Mouse (Mus musculus) hindlimb bud, embryonic 11.5 days (tissue): ENCODE results near the gene Slc12a8.

Experiments
- DNase-seq: peaks from one replicate; pipeline ENCODE4 v3.0.0-alpha.2; 2012; ENCODE audit warnings: low read depth, low spot score; ENCODE audit errors: extremely low spot score

Gene Slc12a8

GRCm38 (mm10) chr16:33606691-33607532 is 89.8 kb downstream of the Slc12a8 start:
- no peak for DNase-seq

DNA sequence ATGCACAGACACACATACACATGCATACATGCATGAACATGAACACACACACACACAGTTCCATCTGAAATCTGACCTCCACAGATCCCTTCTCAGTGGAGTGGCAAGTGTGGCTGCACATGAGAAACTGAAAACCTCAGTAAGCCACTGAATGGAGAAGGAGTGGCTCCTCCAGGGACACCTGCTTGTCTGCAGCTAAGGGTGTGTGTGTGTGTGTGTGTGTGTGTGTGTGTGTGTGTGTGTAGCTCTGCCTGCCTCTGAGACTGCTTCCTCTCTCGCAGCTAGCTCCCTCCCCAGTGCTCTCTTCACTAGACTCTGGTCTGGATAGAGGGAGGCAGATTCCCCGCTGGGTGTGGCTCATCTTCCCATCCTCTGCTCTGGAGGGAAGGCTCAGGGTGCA is 92.4 kb downstream of the Slc12a8 start:
- no peak for DNase-seq

DNA sequence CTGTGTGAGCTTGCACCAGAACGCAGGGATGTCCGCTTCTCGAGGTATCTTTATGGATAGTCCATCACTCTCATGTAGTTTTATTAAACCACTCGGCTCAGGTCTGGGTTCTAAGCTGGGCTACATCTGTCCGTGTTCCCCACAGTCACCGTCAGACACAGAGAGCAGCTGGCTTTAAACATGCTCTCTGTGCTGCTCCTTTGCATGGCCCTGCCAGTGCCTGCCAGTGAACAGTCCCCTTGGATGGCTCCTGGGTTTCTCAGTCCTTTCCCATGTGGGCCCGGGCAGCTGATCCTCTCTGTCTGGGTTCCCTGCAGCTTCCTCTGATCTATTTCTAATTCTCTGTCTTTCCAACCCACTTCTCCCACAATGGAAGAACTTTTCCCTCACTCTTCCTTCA is 93.3 kb downstream of the Slc12a8 start:
- no peak for DNase-seq

DNA sequence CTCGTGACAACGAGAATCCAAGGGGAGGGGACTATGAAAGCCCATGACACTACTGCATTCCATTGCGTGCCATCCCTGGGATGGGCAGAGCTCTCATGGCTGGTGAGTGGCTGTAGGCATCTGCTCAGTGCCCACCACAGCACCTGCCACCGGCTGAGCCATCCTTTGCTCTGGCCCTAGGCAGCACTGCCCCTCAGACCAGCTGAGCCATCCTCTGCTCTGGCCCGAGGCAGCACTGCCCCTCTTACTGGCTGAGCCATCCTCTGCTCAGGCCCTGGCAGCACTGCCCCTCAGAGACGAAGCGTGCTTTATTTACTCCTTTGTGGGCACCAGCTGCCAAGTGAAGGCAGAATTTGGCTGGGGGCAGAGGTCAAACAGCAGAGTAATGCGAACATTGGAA is 94.2 kb downstream of the Slc12a8 start:
- DNase-seq: no peak

GRCm38 (mm10) chr16:33612056-33612770 is 95.1 kb downstream of the Slc12a8 start:
- no peak for DNase-seq

- no peak for DNase-seq
These were observed 98.9 kb downstream of the Slc12a8 start for GRCm38 (mm10) chr16:33615986-33616385.

- DNase-seq: no peak
These were observed 104.7 kb downstream of the Slc12a8 start for GRCm38 (mm10) chr16:33621836-33622235.

- no peak for DNase-seq
These were observed 107.5 kb downstream of the Slc12a8 start for GRCm38 (mm10) chr16:33624586-33624985.

GRCm38 (mm10) chr16:33629539-33629938 is 112.4 kb downstream of the Slc12a8 start:
- DNase-seq: no peak

DNA sequence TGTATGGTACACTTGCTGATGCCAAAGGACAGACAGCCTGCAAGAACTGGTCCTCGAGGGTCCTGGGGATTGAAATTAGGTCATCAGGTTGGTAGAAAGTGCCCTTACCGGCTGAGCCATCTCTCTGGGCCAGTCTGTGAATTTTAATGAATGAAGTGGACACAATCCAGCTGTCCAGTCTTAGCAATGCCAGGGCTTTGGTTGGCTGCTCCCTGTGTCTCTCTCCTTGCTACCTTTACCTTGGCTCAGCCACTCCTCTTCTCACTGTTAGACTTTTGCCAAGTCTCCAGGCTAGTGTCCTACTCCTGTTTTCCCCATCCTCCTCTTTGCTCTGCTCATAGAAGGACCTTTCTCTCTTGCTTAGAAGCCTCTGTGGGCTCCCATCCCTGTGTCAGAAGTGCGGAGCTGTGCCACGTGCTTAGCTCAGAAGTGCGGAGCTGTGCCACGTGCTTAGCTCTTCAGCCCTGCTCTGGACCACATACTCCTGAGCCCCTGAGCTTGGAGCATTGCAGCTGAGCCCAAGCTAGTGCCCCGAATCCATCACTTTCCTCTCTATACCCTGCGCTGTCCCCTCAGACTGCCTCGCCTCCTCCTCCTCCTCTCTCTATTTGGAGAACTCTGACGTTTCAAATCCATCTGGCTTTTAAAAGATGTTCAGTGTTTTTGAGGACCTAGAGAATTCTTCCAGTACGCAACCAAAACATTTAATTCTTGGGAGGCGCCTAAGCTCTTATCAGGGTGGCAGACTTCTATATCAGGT is 118.9 kb downstream of the Slc12a8 start:
- no peak for DNase-seq

DNA sequence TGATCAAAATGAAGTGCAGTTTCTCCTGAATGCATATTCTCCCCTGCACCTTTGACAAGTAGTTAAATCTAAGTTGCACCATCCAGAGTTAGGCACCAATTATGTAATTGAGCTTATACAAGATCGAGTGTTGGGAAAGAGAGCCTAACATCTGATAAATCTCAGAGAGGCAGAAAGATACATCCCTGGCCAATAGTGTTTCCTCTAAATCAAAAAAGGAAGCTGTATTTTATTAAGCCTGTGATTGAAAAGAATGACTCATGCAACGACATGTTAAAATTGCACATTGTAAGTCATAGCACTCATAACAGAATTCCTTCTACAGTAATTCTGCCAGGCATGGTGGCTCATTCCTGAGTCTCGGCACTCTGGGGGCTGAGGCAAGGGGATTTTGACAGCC is 124.7 kb downstream of the Slc12a8 start:
- no peak for DNase-seq

DNA sequence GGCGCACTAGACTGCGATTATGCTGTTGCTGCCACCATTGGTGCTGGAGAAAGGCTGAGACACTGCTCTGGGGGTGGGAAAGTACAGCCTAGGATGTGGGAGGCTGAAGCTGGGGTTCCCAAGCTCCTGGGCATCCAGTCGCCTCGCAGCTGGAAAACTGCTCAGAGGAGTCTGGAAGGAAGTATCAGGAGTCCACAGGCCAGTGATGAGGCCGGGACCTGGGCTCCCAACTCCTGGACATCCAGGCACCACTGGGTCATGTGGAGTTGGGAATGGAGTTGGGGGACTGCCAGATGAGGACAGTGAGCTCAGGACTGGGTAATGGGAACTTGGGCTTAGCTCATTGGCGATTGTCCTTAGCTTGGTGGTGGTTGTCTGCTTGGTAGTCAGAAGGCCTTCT is 136.0 kb downstream of the Slc12a8 start:
- DNase-seq: no peak

DNA sequence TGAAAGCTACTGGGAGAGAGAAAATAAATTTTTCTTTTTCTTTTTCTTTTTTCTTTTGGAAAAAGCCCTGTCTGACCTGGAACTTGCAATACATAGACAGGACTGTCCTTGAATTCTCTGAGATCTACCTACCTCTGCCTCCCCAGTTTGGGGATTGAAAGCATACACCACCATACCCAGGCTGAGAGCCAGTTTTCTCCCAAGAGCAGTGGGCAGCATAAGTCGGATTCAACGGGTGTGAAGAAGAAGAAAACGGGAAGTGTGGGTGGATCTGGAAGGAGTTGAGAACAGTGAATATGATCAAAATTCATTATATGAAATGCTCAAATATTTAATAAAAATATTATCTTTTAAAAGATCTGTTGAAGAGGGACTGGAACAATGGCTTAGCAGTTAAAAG is 138.3 kb downstream of the Slc12a8 start:
- DNase-seq: no peak

DNA sequence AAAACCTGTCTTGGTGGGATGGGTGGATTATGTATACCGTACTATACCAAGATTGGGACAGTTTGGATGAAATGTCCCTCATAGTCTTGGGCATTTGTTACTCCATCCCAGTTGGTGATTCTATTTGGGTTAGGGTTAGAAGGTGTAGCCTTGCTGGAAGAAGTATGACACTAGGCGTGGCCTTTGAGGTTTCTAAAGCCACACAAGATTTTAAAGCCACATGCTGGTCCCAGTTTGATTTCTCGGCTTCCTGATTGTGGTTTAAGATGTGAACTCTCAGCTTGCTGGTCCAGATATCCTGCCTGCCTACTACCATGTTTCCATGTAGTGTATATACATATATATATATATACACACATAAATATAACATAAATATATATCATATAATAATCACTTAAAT is 140.1 kb downstream of the Slc12a8 start:
- no peak for DNase-seq

DNA sequence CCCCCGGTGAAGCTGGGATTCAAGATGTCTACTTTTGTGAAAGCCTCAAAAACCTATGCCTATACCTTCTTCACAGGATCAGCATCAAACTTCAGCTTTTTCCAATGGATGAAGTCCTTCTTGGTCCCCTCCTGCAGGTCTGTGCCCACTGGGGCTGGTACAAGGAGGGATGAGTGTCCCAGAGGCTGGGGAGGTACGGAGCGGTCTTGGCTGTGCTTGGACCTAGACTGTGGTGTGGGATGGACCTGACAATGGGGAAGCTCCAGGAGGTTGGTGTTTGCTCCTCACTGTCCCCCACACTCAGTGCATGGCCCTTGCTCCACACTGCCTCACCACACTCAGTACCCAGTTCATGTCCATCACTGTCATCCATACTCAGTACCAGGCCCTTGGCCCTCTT is 141.0 kb downstream of the Slc12a8 start:
- no peak for DNase-seq

- DNase-seq: no peak
These were observed 142.4 kb downstream of the Slc12a8 start for GRCm38 (mm10) chr16:33659521-33659920.

GRCm38 (mm10) chr16:33660125-33660524 is 143.0 kb downstream of the Slc12a8 start:
- no peak for DNase-seq

DNA sequence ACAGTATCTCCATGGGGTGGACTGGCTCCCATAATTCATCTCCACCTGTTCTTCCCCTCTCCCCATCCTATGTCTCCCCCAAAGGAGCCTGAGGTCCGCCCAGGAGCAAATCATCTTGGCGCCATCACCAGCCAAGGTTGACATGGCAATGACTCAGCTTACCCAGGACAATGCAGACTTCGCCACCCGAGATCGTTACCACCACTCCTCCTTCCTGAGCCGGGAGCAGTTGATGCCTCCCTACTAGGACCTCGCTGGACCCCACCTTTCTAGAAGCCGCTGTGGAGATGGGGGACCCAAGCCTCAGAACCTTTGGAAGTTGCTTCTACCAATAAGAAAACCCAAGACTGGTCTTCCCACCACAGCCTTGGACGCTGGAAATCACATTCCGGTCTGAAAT is 145.7 kb downstream of the Slc12a8 start:
- DNase-seq: no peak

- no peak for DNase-seq
These were observed 149.1 kb downstream of the Slc12a8 start for GRCm38 (mm10) chr16:33666226-33666625.

GRCm38 (mm10) chr16:33666985-33667538 is 149.9 kb downstream of the Slc12a8 start:
- no peak for DNase-seq

DNA sequence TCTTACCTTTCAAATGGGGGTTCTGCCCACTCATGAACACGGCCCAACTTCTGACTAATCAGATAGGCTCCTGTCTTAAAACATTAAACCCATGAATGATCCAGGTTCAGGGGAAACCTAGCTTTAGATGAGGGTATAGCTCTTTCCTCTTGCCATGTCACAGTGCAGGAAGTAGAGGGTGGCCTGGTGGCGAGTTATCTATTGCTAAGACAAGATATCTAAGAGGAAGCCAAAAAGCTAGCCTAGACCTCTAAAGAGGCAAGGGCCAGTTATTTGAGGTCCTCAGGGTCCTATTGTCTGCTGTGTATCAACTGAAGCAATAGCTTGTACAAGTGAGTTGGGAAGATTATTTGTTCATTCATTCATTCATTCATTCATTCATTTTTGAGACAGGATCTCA is 151.3 kb downstream of the Slc12a8 start:
- no peak for DNase-seq
